In genomic region chr8:91804403-91805253, GRCm38 (mm10) we compare ENCODE assay signal across 10 mouse cellular contexts. TPM values are rescaled to one million over a fixed set of nuclear protein-coding genes. Genes with fewer than 3 reads are reported as not detected.
DNase-seq lines count a peak whose midpoint lies in the region; ATAC-seq and TF ChIP-seq lines count a peak whose summit lies in the region.
"Had no signal": no experiment of that assay in that cellular context is flagged by ENCODE, and none has a peak within 500 bp of the region (broad histone marks: within the 10 kb centered on the region; RNA-seq: fewer than 3 reads in every experiment).

No protein-coding gene starts in this region.

- peaks cover 71% of the 10 kb centered on the region for H3K27me3 ChIP-seq in heart, postnatal 0 days (ENCODE audit: control insufficient read depth, insufficient read depth, low read length)
- H3K27me3 ChIP-seq in forebrain, embryonic 12.5 days: peaks cover 96% of the 10 kb centered on the region
- peaks cover 77% of the 10 kb centered on the region for H3K27me3 ChIP-seq in neural tube, embryonic 15.5 days (replicated peaks)

- peaks cover 21% of the 10 kb centered on the region for H3K4me1 ChIP-seq in heart, postnatal 0 days (ENCODE audit: control insufficient read depth, insufficient read depth)
- H3K4me1 ChIP-seq in forebrain, embryonic 12.5 days: peaks cover 74% of the 10 kb centered on the region
- peaks cover 53% of the 10 kb centered on the region for H3K4me1 ChIP-seq in neural tube, embryonic 15.5 days

- H3K4me3 ChIP-seq in heart, postnatal 0 days (ENCODE audit: low read depth, low read length): peak overlapping the region; percentile 28
- peak overlapping the region; percentile 20 for H3K4me3 ChIP-seq in forebrain, embryonic 12.5 days (replicated peaks)
- peak overlapping the region; percentile 16; the same call in 1 of the 2 replicates for H3K4me3 ChIP-seq in neural tube, embryonic 15.5 days (replicated peaks)

- WGBS in heart, postnatal 0 days: 20% methylated on average over 36 of the region's 36 CpGs
- WGBS in forebrain, embryonic 12.5 days: 1% methylated on average over 36 of the region's 36 CpGs
- WGBS in neural tube, embryonic 15.5 days: 4% methylated on average over 36 of the region's 36 CpGs

- no peaks in the 10 kb centered on the region for H3K9me3 ChIP-seq in heart, postnatal 0 days (replicated peaks; ENCODE audit: control insufficient read depth, low read length)
- H3K9me3 ChIP-seq in forebrain, embryonic 12.5 days: no peaks in the 10 kb centered on the region
- H3K9me3 ChIP-seq in neural tube, embryonic 15.5 days (replicated peaks): no peaks in the 10 kb centered on the region
- H3K9me3 ChIP-seq: liver, embryonic 13.5 days had no signal

- DNase-seq in heart, postnatal 0 days (ENCODE audit: low spot score): no peak
- no peak for DNase-seq in heart, adult 8-10 months (ENCODE audit: low spot score)
- DNase-seq in kidney, postnatal 36 days: peak; percentile 52 to 72
- no peak for DNase-seq in layer of hippocampus, adult 8-10 months (ENCODE audit: low spot score in 2 of 2)
- no peak for DNase-seq in T-cell, adult 2 months (ENCODE audit: low spot score)
- no peak for DNase-seq in cerebellum, postnatal 36 days
- DNase-seq: liver, embryonic 13.5 days; right cerebral cortex, postnatal 4 days had no signal

- TF ChIP-seq CTCF in heart, postnatal 0 days (IDR thresholded peaks at IDR 0.05; ENCODE audit: low read depth): no peak

- peak overlapping the region; percentile 54 for H3K4me2 ChIP-seq in heart, postnatal 0 days (ENCODE audit: low read depth, low read length)
- H3K4me2 ChIP-seq in forebrain, embryonic 12.5 days: peak overlapping the region; percentile 40
- peak overlapping the region; percentile 48 for H3K4me2 ChIP-seq in neural tube, embryonic 15.5 days

- no peak overlapping the region for H3K27ac ChIP-seq in heart, postnatal 0 days (ENCODE audit: low read depth)
- no peak overlapping the region for H3K27ac ChIP-seq in forebrain, embryonic 12.5 days
- no peak overlapping the region for H3K27ac ChIP-seq in neural tube, embryonic 15.5 days (replicated peaks)
- H3K27ac ChIP-seq: liver, embryonic 13.5 days had no signal

- no peak for TF ChIP-seq EP300 in heart, postnatal 0 days (IDR thresholded peaks at IDR 0.05; ENCODE audit: low read depth)

- H3K36me3 ChIP-seq in heart, postnatal 0 days (replicated peaks; ENCODE audit: control insufficient read depth, insufficient read depth, low read length): no peaks in the 10 kb centered on the region
- H3K36me3 ChIP-seq in forebrain, embryonic 12.5 days (replicated peaks): no peaks in the 10 kb centered on the region
- no peaks in the 10 kb centered on the region for H3K36me3 ChIP-seq in neural tube, embryonic 15.5 days
- H3K36me3 ChIP-seq: liver, embryonic 13.5 days had no signal

- ATAC-seq in heart, postnatal 0 days (ENCODE audit: insufficient read depth, low read depth): no peak
- no peak for ATAC-seq in forebrain, embryonic 12.5 days (ENCODE audit: low FRiP score)
- ATAC-seq in neural tube, embryonic 15.5 days (ENCODE audit: low FRiP score): no peak

- H3K9ac ChIP-seq in heart, postnatal 0 days (replicated peaks; ENCODE audit: low read depth, low read length): no peak overlapping the region; the same call in 1 of the 2 replicates
- H3K9ac ChIP-seq in forebrain, embryonic 12.5 days: no peak overlapping the region
- no peak overlapping the region for H3K9ac ChIP-seq in neural tube, embryonic 15.5 days (replicated peaks)
- H3K9ac ChIP-seq: liver, embryonic 13.5 days had no signal

RNA-seq across cellular contexts. Expression of gene Irx3, which starts 2.8 kb away (rescaled TPM):
- 34.5 and 40.1 TPM in 2 replicates for total RNA-seq in heart, postnatal 0 days (2014; rRNA removed; ENCODE audit: low replicate concordance)
- polyA plus RNA-seq in heart, postnatal 0 days (2015; fragmentation: Nextera tagmentation; extraction: Ambion mirVana): 25.6 and 26.4 TPM in 2 replicates
- 10 to 100 TPM; 26.0 to 49.4 (median 32.2) TPM for total RNA-seq in heart, adult 8-10 months (2022)
- 10.1 and 12.4 TPM in 2 replicates for polyA plus RNA-seq in forebrain, embryonic 12.5 days (2016; fragmentation: Nextera tagmentation; extraction: Ambion mirVana)
- polyA plus RNA-seq in neural tube, embryonic 15.5 days (2015; fragmentation: Nextera tagmentation; extraction: Ambion mirVana): 4.0 and 6.3 TPM in 2 replicates
- total RNA-seq in layer of hippocampus, adult 8-10 months (2022): under 1 TPM; 0.23 to 0.71 (median 0.47) TPM

Comparison
In these comparisons a context has a peak if more than half of its experiments do, and no peak if none do; other contexts are left out.
1. DNase-seq: peak in kidney, postnatal 36 days (2 of 2); none in heart, postnatal 0 days (single experiment), heart, adult 8-10 months (single experiment), layer of hippocampus, adult 8-10 months (0 of 2), T-cell, adult 2 months (single experiment) and cerebellum, postnatal 36 days (0 of 2).
2. RNA of gene Irx3, which starts 2.8 kb away (total RNA-seq): 34.5 to 40.1 TPM in heart, postnatal 0 days and 26.0 to 49.4 TPM in heart, adult 8-10 months; 0.23 to 0.71 TPM in layer of hippocampus, adult 8-10 months; every median in the first group is over 10 times any median in the second.
3. Peak in every context shown above with its lines, with median percentiles within 50 percentile points of each other: H3K4me2 ChIP-seq and H3K4me3 ChIP-seq.